Mouse (Mus musculus): ENCODE measurements around the gene Rgs11. TPM values are rescaled to one million over a fixed set of nuclear protein-coding genes. Genes with fewer than 3 reads are reported as not detected.

Rgs11 gene
- polyA plus RNA-seq, 1 experiment from 2014 or later, result 18.7 TPM

GRCm38 (mm10) chr17:26253399-26253798, 50.6 kb downstream of the Rgs11 start:
- H3K4me2 ChIP-seq, result peak overlapping the region; percentile 75
- H3K9me3 ChIP-seq, result no peaks in the 10 kb centered on the region
- no peaks in the 10 kb centered on the region for H3K27me3 ChIP-seq
- peaks cover 13% of the 10 kb centered on the region for H3K4me1 ChIP-seq (replicated peaks)
- peak overlapping the region; percentile 96 for H3K4me3 ChIP-seq
- no peak for ATAC-seq (ENCODE audit: low FRiP score, low read depth)
- H3K36me3 ChIP-seq, result peaks cover 24% of the 10 kb centered on the region
- peak overlapping the region; percentile 99 for H3K27ac ChIP-seq (replicated peaks)
- 0% methylated on average over 24 of the region's 24 CpGs for WGBS
- H3K9ac ChIP-seq, result peak overlapping the region; percentile 96

DNA sequence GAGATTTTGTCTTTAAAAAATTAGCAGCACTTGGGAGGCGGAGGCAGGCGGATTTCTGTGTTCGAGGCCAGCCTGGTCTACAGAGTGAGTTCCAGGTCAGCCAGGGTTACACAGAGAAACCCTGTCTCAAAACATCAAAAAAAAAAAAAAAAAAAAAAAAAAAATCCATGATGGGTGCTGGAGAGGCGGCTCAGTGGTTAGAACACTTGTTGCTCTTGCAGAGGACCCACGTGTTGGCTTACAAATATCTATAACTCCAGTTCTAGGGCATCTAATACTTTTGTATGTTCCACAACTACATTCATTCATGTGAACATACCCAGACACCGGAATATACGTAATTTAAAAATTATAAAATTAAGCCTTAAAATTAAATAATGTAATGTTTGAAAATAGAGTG, 52.6 kb downstream of the Rgs11 start:
- H3K9me3 ChIP-seq, result no peaks in the 10 kb centered on the region
- no peaks in the 10 kb centered on the region for H3K27me3 ChIP-seq
- H3K9ac ChIP-seq, result no peak overlapping the region
- peaks cover 42% of the 10 kb centered on the region for H3K36me3 ChIP-seq
- ATAC-seq (ENCODE audit: low FRiP score, low read depth), result no peak
- 97% methylated on average over 7 of the region's 7 CpGs for WGBS
- no peak overlapping the region for H3K27ac ChIP-seq (replicated peaks)
- H3K4me3 ChIP-seq, result no peak overlapping the region
- no peak overlapping the region for H3K4me2 ChIP-seq
- peaks cover 13% of the 10 kb centered on the region for H3K4me1 ChIP-seq (replicated peaks)

Other genes with a start within 250 kb of the Rgs11 start
- gene Capn15, start 217.2 kb upstream of the Rgs11 start, polyA plus RNA-seq (2015; fragmentation: Nextera tagmentation; extraction: Ambion mirVana), result 20.2 and 27.6 TPM in 2 replicates
- 27.2 and 31.0 TPM in 2 replicates for gene Rab11fip3, start 133.4 kb upstream of the Rgs11 start, polyA plus RNA-seq (2015; fragmentation: Nextera tagmentation; extraction: Ambion mirVana)
- gene Decr2, start 112.6 kb upstream of the Rgs11 start, polyA plus RNA-seq (2015; fragmentation: Nextera tagmentation; extraction: Ambion mirVana), result 40.6 and 42.0 TPM in 2 replicates
- gene Nme4, start 107.3 kb upstream of the Rgs11 start, polyA plus RNA-seq (2015; fragmentation: Nextera tagmentation; extraction: Ambion mirVana), result 24.3 and 25.1 TPM in 2 replicates
- gene Tmem8, start 89.7 kb upstream of the Rgs11 start, polyA plus RNA-seq (2015; fragmentation: Nextera tagmentation; extraction: Ambion mirVana), result 4.5 and 4.8 TPM in 2 replicates
- 183 and 184 TPM in 2 replicates for gene Mrpl28, start 79.5 kb upstream of the Rgs11 start, polyA plus RNA-seq (2015; fragmentation: Nextera tagmentation; extraction: Ambion mirVana)
- 15.5 and 15.8 TPM in 2 replicates for gene Axin1, start 64.3 kb upstream of the Rgs11 start, polyA plus RNA-seq (2015; fragmentation: Nextera tagmentation; extraction: Ambion mirVana)
- gene Pdia2, start 3.9 kb upstream of the Rgs11 start, polyA plus RNA-seq (2015; fragmentation: Nextera tagmentation; extraction: Ambion mirVana), result 0.13 and 0.38 TPM in 2 replicates
- gene Arhgdig, start 4.8 kb downstream of the Rgs11 start, polyA plus RNA-seq (2015; fragmentation: Nextera tagmentation; extraction: Ambion mirVana), result 193 and 206 TPM in 2 replicates
- 34.2 and 35.6 TPM in 2 replicates for gene Fam234a, start 41.3 kb downstream of the Rgs11 start, polyA plus RNA-seq (2015; fragmentation: Nextera tagmentation; extraction: Ambion mirVana)
- 99.8 and 104 TPM in 2 replicates for gene Luc7l, start 49.9 kb downstream of the Rgs11 start, polyA plus RNA-seq (2015; fragmentation: Nextera tagmentation; extraction: Ambion mirVana)
- gene Neurl1b, start 211.9 kb downstream of the Rgs11 start, polyA plus RNA-seq (2015; fragmentation: Nextera tagmentation; extraction: Ambion mirVana), result 1.6 and 1.9 TPM in 2 replicates

Measured in hindbrain, embryonic 15.5 days (tissue).